Mouse (Mus musculus) embryonic facial prominence, embryonic 10.5 days (tissue): ENCODE results near the gene Scnn1a. TPM values are rescaled to one million over a fixed set of nuclear protein-coding genes. Genes with fewer than 3 reads are reported as not detected.

Experiments used
- DNase-seq: peaks from one replicate; pipeline ENCODE4 v3.0.0-alpha.2; 2017; ENCODE audit warnings: low spot score
- H3K27ac ChIP-seq: fragments of 300-500 bp; sonication (generic); replicated peaks from 2 replicates; pipeline ENCODE4 v1.5.1; 2016; ENCODE audit warnings: mild to moderate bottlenecking
- H3K27me3 ChIP-seq: fragments of 300-500 bp; sonication (generic); replicated peaks from 2 replicates; pipeline ENCODE4 v1.6.1; 2016; ENCODE audit warnings: low read depth, mild to moderate bottlenecking; ENCODE audit not compliant: poor library complexity, severe bottlenecking
- H3K36me3 ChIP-seq: fragments of 300-500 bp; sonication (generic); replicated peaks from 2 replicates; pipeline ENCODE4 v1.6.1; 2016; ENCODE audit warnings: mild to moderate bottlenecking, moderate library complexity
- H3K4me1 ChIP-seq: fragments of 300-500 bp; sonication (generic); 2 replicates; pipeline ENCODE4 v1.6.1; 2016
- H3K4me3 ChIP-seq: fragments of 300-500 bp; sonication (generic); 2 replicates; pipeline ENCODE4 v1.5.1; 2016; ENCODE audit warnings: mild to moderate bottlenecking, moderate library complexity
- H3K9me3 ChIP-seq: fragments of 300-500 bp; sonication (generic); 2 replicates; pipeline ENCODE4 v1.6.1; 2016; ENCODE audit warnings: mild to moderate bottlenecking
- WGBS: fragments of 180-500 bp; shearing (Covaris S2); methylation state at CpG from one replicate; pipeline ENCODE4 v1.1.7; 2016; 5-methylcytosine and 5-hydroxymethylcytosine counted together
- polyA plus RNA-seq: library from polyadenylated mRNA; unstranded; fragments of >200 nt; fragmentation: Nextera tagmentation; extraction: Ambion mirVana; gene quantifications from 2 replicates; pipeline ENCODE4 v1.2.1, GENCODE M21; 2016

Gene Scnn1a
- polyA plus RNA-seq, 1 experiment from 2014 or later: 0.57 TPM

GRCm38 (mm10) chr6:125378621-125379020 lies 58.2 kb downstream of the Scnn1a start:
- H3K36me3 ChIP-seq: no peaks in the 10 kb centered on the region
- peaks cover 33% of the 10 kb centered on the region for H3K4me1 ChIP-seq
- H3K27ac ChIP-seq: no peak overlapping the region
- DNase-seq: no peak
- peaks cover 95% of the 10 kb centered on the region for H3K27me3 ChIP-seq
- 15% methylated on average over 6 of the region's 6 CpGs for WGBS
- peak overlapping the region; percentile 29 for H3K4me3 ChIP-seq
- H3K9me3 ChIP-seq: no peaks in the 10 kb centered on the region

GRCm38 (mm10) chr6:125379781-125380180 lies 59.3 kb downstream of the Scnn1a start:
- DNase-seq: no peak
- H3K9me3 ChIP-seq: no peaks in the 10 kb centered on the region
- H3K27ac ChIP-seq: no peak overlapping the region
- no peaks in the 10 kb centered on the region for H3K36me3 ChIP-seq
- peak overlapping the region; percentile 54 for H3K4me3 ChIP-seq
- WGBS: 3% methylated on average over 9 of the region's 9 CpGs
- peaks cover 84% of the 10 kb centered on the region for H3K27me3 ChIP-seq
- peaks cover 36% of the 10 kb centered on the region for H3K4me1 ChIP-seq

- 8% methylated on average over 40 of the region's 40 CpGs for WGBS
- DNase-seq: no peak
- no peaks in the 10 kb centered on the region for H3K9me3 ChIP-seq
- H3K4me3 ChIP-seq: peak within 1 kb of the TSS; percentile 54
- peaks cover 75% of the 10 kb centered on the region for H3K27me3 ChIP-seq
- H3K4me1 ChIP-seq: peaks cover 36% of the 10 kb centered on the region
- no peak within 1 kb of the TSS for H3K27ac ChIP-seq
- H3K36me3 ChIP-seq: no peaks in the 10 kb centered on the region
These were observed 60.2 kb downstream of the Scnn1a start, which contains the start of gene Plekhg6 for GRCm38 (mm10) chr6:125380372-125381360. TSS of gene Plekhg6 (minus strand) at chr6:125380793.

- Histone ChIP-seq H3K4me3 (no peak overlapping the region), H3K4me1 (peaks cover 39% of the 10 kb centered on the region), H3K9me3 (no peaks in the 10 kb centered on the region), H3K27ac (no peak overlapping the region), H3K27me3 (peaks cover 64% of the 10 kb centered on the region), H3K36me3 (no peaks in the 10 kb centered on the region)
- 60% methylated on average over 2 of the region's 2 CpGs for WGBS
- no peak for DNase-seq
These were observed 61.6 kb downstream of the Scnn1a start for GRCm38 (mm10) chr6:125382024-125382423.

GRCm38 (mm10) chr6:125385066-125385974 lies 64.9 kb downstream of the Scnn1a start:
- no peaks in the 10 kb centered on the region for H3K9me3 ChIP-seq
- no peak overlapping the region for H3K27ac ChIP-seq
- WGBS: 66% methylated on average over 11 of the region's 11 CpGs
- no peak overlapping the region for H3K4me3 ChIP-seq
- no peak for DNase-seq
- H3K4me1 ChIP-seq: peaks cover 12% of the 10 kb centered on the region
- no peaks in the 10 kb centered on the region for H3K36me3 ChIP-seq
- H3K27me3 ChIP-seq: peaks cover 32% of the 10 kb centered on the region

- Histone ChIP-seq H3K9me3 (no peaks in the 10 kb centered on the region), H3K27ac (no peak overlapping the region), H3K27me3 (peaks cover 24% of the 10 kb centered on the region), H3K4me3 (no peak overlapping the region), H3K36me3 (no peaks in the 10 kb centered on the region), H3K4me1 (peaks cover 8% of the 10 kb centered on the region; the same call in 1 of the 2 replicates)
- DNase-seq: no peak
- WGBS: 74% methylated on average over 6 of the region's 6 CpGs
These were observed 65.6 kb downstream of the Scnn1a start for GRCm38 (mm10) chr6:125386080-125386479.

GRCm38 (mm10) chr6:125389853-125390252 lies 69.4 kb downstream of the Scnn1a start:
- WGBS: 84% methylated on average over 5 of the region's 5 CpGs
- Histone ChIP-seq H3K27me3 (no peaks in the 10 kb centered on the region; the same call in 1 of the 2 replicates), H3K9me3 (no peaks in the 10 kb centered on the region), H3K4me1 (peaks cover 5% of the 10 kb centered on the region; the same call in 1 of the 2 replicates), H3K4me3 (no peak overlapping the region), H3K36me3 (no peaks in the 10 kb centered on the region), H3K27ac (no peak overlapping the region)
- no peak for DNase-seq

Other genes with a start within 250 kb of the Scnn1a start
- 102 and 105 TPM in 2 replicates for gene Chd4, start 224.7 kb upstream of the Scnn1a start, polyA plus RNA-seq
- 94.1 and 99.4 TPM in 2 replicates for gene Nop2, start 188.8 kb upstream of the Scnn1a start, polyA plus RNA-seq
- gene Iffo1, start 175.4 kb upstream of the Scnn1a start, polyA plus RNA-seq: 11.0 and 11.1 TPM in 2 replicates
- gene Gapdh, start 154.2 kb upstream of the Scnn1a start, polyA plus RNA-seq: 2,731 and 2,955 TPM in 2 replicates
- 261 and 263 TPM in 2 replicates for gene Ncapd2, start 129.0 kb upstream of the Scnn1a start, polyA plus RNA-seq
- 207 and 214 TPM in 2 replicates for gene Mrpl51, start 128.9 kb upstream of the Scnn1a start, polyA plus RNA-seq
- 2.6 and 3.1 TPM in 2 replicates for gene Vamp1, start 105.1 kb upstream of the Scnn1a start, polyA plus RNA-seq
- gene Tapbpl, start 88.8 kb upstream of the Scnn1a start, polyA plus RNA-seq: 0.98 and 1.6 TPM in 2 replicates
- 0.95 and 0.98 TPM in 2 replicates for gene Cd27, start 83.6 kb upstream of the Scnn1a start, polyA plus RNA-seq
- gene Tuba3a, start 34.6 kb upstream of the Scnn1a start, polyA plus RNA-seq: 0.16 and 0.19 TPM in 2 replicates
- gene Ltbr, start 6.8 kb upstream of the Scnn1a start, polyA plus RNA-seq: 26.9 and 28.8 TPM in 2 replicates
- gene Tnfrsf1a, start 28.7 kb downstream of the Scnn1a start, polyA plus RNA-seq: 33.4 and 34.8 TPM in 2 replicates
- 0.21 and 0.32 TPM in 2 replicates for gene Plekhg6, start 60.1 kb downstream of the Scnn1a start, polyA plus RNA-seq
- 33.0 and 36.2 TPM in 2 replicates for gene Cd9, start 174.1 kb downstream of the Scnn1a start, polyA plus RNA-seq
- 5.5 and 8.6 TPM in 2 replicates for gene Vwf, start 226.1 kb downstream of the Scnn1a start, polyA plus RNA-seq